Mouse (Mus musculus) liver, postnatal 0 days (tissue): ENCODE data around the gene Coq8a.

Experiments
- CTCF ChIP-seq: sonication (generic); IDR thresholded peaks from 2 replicates; pipeline ENCODE4 v1.5.1; 2016; ENCODE audit warnings: antibody characterized with exemption, low read depth
- EP300 ChIP-seq: IDR thresholded peaks from 2 replicates; pipeline ENCODE4 v1.6.1; 2016; ENCODE audit warnings: antibody characterized with exemption, low read depth, mild to moderate bottlenecking

DNA sequence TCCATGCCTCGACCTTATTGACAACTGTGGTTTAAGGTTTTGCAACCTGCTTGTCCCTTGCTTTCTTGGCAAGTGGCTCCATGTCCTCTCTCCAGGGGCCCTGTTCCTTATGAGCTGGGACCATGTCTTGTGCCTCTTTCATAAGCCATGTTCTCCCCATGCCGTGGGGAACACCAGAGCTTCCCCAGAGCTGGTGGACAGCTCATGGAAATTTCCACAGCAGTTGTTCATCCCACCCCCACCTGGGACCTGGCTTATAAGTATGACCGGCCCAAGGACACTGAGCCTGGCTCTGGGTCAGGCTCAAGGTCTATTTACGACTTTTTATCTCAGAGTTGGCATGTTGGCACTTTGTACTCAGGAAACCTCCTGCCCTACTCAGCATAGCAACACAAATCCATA, 10.6 kb upstream of the Coq8a start:
- TF ChIP-seq CTCF, result no peak
- TF ChIP-seq EP300, result no peak
